9 mouse cellular contexts compared by ENCODE assay signal in genomic region chr13:34462808-34463511, GRCm38 (mm10).
A peak's percentile ranks its signal among the peaks of the same experiment; 100 is the strongest.
DNase-seq lines count a peak whose midpoint lies in the region; ATAC-seq and TF ChIP-seq lines count a peak whose summit lies in the region.
"Had no signal": no experiment of that assay in that cellular context is flagged by ENCODE, and none has a peak within 500 bp of the region (broad histone marks: within the 10 kb centered on the region; RNA-seq: fewer than 3 reads in every experiment).

No protein-coding gene starts in this region.

- TF ChIP-seq CTCF in intestine, postnatal 0 days (IDR thresholded peaks at IDR 0.05; ENCODE audit: low read depth) = no peak
- TF ChIP-seq CTCF in Patski (IDR thresholded peaks at IDR 0.05) = no peak

- DNase-seq in intestine, embryonic 14.5 days (ENCODE audit: low spot score) = peak; percentile 59
- DNase-seq in Patski (ENCODE audit: low read depth, low spot score) = peak; percentile 78
- DNase-seq in liver, embryonic 13.5 days = peak; percentile 13
- DNase-seq in ovary, adult 18-20 months (ENCODE audit: low spot score) = no peak
- no peak for DNase-seq in adrenal gland, postnatal 25 days
- no peak for DNase-seq in right cerebral cortex, adult 2 months (ENCODE audit: low spot score in 2 of 2)
- DNase-seq: cerebellum, postnatal 36 days had no signal

- no peak overlapping the region for H3K9ac ChIP-seq in intestine, embryonic 14.5 days (ENCODE audit: low read length)
- H3K9ac ChIP-seq in intestine, postnatal 0 days (ENCODE audit: low read depth, low read length) = no peak overlapping the region
- H3K9ac ChIP-seq in hindbrain, embryonic 16.5 days (ENCODE audit: low read depth, low read length) = no peak overlapping the region
- no peak overlapping the region for H3K9ac ChIP-seq in liver, embryonic 13.5 days

- H3K27me3 ChIP-seq in intestine, embryonic 14.5 days (replicated peaks; ENCODE audit: control insufficient read depth, insufficient read depth, low read length) = no peaks in the 10 kb centered on the region
- H3K27me3 ChIP-seq in intestine, postnatal 0 days (replicated peaks; ENCODE audit: control insufficient read depth, insufficient read depth, low read length) = no peaks in the 10 kb centered on the region
- no peaks in the 10 kb centered on the region for H3K27me3 ChIP-seq in Patski
- H3K27me3 ChIP-seq in hindbrain, embryonic 16.5 days (replicated peaks; ENCODE audit: control insufficient read depth, insufficient read depth, low read length) = no peaks in the 10 kb centered on the region
- no peaks in the 10 kb centered on the region for H3K27me3 ChIP-seq in liver, embryonic 13.5 days

- peak overlapping the region; percentile 38; the same call in 1 of the 2 replicates for H3K27ac ChIP-seq in intestine, embryonic 14.5 days (ENCODE audit: low read depth)
- H3K27ac ChIP-seq in intestine, postnatal 0 days (ENCODE audit: low read depth, low read length) = no peak overlapping the region
- no peak overlapping the region for H3K27ac ChIP-seq in hindbrain, embryonic 16.5 days (ENCODE audit: low read depth, low read length)
- H3K27ac ChIP-seq in liver, embryonic 13.5 days = peak overlapping the region; percentile 81

- peak; percentile 40; the same call in 1 of the 2 replicates for ATAC-seq in intestine, embryonic 14.5 days (replicated peaks; ENCODE audit: low FRiP score, low TSS enrichment, low read depth)
- no peak for ATAC-seq in intestine, postnatal 0 days
- peak; percentile 15 for ATAC-seq in Patski
- peak; percentile 72 for ATAC-seq in hindbrain, embryonic 16.5 days
- peak; percentile 89 for ATAC-seq in liver, embryonic 13.5 days (ENCODE audit: low read depth)

- H3K4me2 ChIP-seq in intestine, embryonic 14.5 days (ENCODE audit: low read length) = no peak overlapping the region
- no peak overlapping the region for H3K4me2 ChIP-seq in intestine, postnatal 0 days (replicated peaks; ENCODE audit: low read depth)
- H3K4me2 ChIP-seq in hindbrain, embryonic 16.5 days (ENCODE audit: low read length) = no peak overlapping the region
- no peak overlapping the region for H3K4me2 ChIP-seq in liver, embryonic 13.5 days

- WGBS in intestine, embryonic 14.5 days = 22% methylated on average over 2 of the region's 2 CpGs
- WGBS in intestine, postnatal 0 days = 23% methylated on average over 2 of the region's 2 CpGs
- WGBS in hindbrain, embryonic 16.5 days = 21% methylated on average over 2 of the region's 2 CpGs
- 25% methylated on average over 2 of the region's 2 CpGs for WGBS in liver, embryonic 13.5 days (ENCODE audit: insufficient replicate concordance)

- H3K36me3 ChIP-seq in intestine, embryonic 14.5 days (ENCODE audit: control insufficient read depth, insufficient read depth, low read length) = no peaks in the 10 kb centered on the region
- no peaks in the 10 kb centered on the region for H3K36me3 ChIP-seq in intestine, postnatal 0 days (ENCODE audit: control insufficient read depth, insufficient read depth)
- H3K36me3 ChIP-seq in hindbrain, embryonic 16.5 days (ENCODE audit: control insufficient read depth, insufficient read depth, low read length) = no peaks in the 10 kb centered on the region
- no peaks in the 10 kb centered on the region for H3K36me3 ChIP-seq in liver, embryonic 13.5 days

- POLR2A ChIA-PET in Patski (lab: Charles Lee) = no interaction called here

- CTCF ChIA-PET in Patski (lab: Charles Lee) = interaction anchor here (1.1 kb wide), 1 partner anchor 274 kb away, joined by 3 read pairs; no protein-coding TSS in a partner anchor

- in situ Hi-C loops in Patski (cut with MboI; ENCODE audit: low pct_unique_long_range_greater_than_20kb) = loop anchor here (5.0 kb wide), 1 partner anchor 91 kb away; no protein-coding TSS in a partner anchor

- H3K9me3 ChIP-seq in intestine, embryonic 14.5 days (ENCODE audit: control insufficient read depth, low read length) = no peaks in the 10 kb centered on the region
- no peaks in the 10 kb centered on the region for H3K9me3 ChIP-seq in intestine, postnatal 0 days (ENCODE audit: control insufficient read depth)
- H3K9me3 ChIP-seq in hindbrain, embryonic 16.5 days (ENCODE audit: control insufficient read depth, low read length) = no peaks in the 10 kb centered on the region
- no peaks in the 10 kb centered on the region for H3K9me3 ChIP-seq in liver, embryonic 13.5 days (replicated peaks)

- H3K4me1 ChIP-seq in intestine, embryonic 14.5 days (replicated peaks; ENCODE audit: control insufficient read depth, insufficient read depth, low read length) = peaks cover 7% of the 10 kb centered on the region; the same call in 1 of the 2 replicates
- H3K4me1 ChIP-seq in intestine, postnatal 0 days (replicated peaks; ENCODE audit: control insufficient read depth, insufficient read depth, low read length) = peaks cover 21% of the 10 kb centered on the region
- H3K4me1 ChIP-seq in hindbrain, embryonic 16.5 days (ENCODE audit: control insufficient read depth, insufficient read depth, low read depth, low read length) = no peaks in the 10 kb centered on the region; the same call in 1 of the 2 replicates
- peaks cover 22% of the 10 kb centered on the region for H3K4me1 ChIP-seq in liver, embryonic 13.5 days (replicated peaks)

- no peak overlapping the region for H3K4me3 ChIP-seq in intestine, embryonic 14.5 days (ENCODE audit: low read depth, low read length)
- H3K4me3 ChIP-seq in intestine, postnatal 0 days (ENCODE audit: low read depth, low read length) = no peak overlapping the region
- no peak overlapping the region for H3K4me3 ChIP-seq in hindbrain, embryonic 16.5 days (ENCODE audit: low read length)
- H3K4me3 ChIP-seq in liver, embryonic 13.5 days (replicated peaks) = no peak overlapping the region

Comparison
In these comparisons a context has a peak if more than half of its experiments do, and no peak if none do; other contexts are left out.
1. H3K27ac ChIP-seq: peak in intestine, embryonic 14.5 days (single experiment) and liver, embryonic 13.5 days (single experiment); none in intestine, postnatal 0 days (single experiment) and hindbrain, embryonic 16.5 days (single experiment).
2. DNase-seq: peak in intestine, embryonic 14.5 days (single experiment), Patski (single experiment) and liver, embryonic 13.5 days (single experiment); none in ovary, adult 18-20 months (single experiment), adrenal gland, postnatal 25 days (single experiment) and right cerebral cortex, adult 2 months (0 of 2).